Mouse (Mus musculus): ENCODE results near the gene Gdap2. TPM values are rescaled to one million over a fixed set of nuclear protein-coding genes. Genes with fewer than 3 reads are reported as not detected.

Gdap2 gene
- total RNA-seq (2021) = 10 to 100 TPM; 31.8 to 33.4 TPM
- long read RNA-seq, experiment 1, transcript Gdap2-201 (14 exons, 3,008 nt) = major isoform, 47 of 53 reads
- long read RNA-seq, experiment 1, partial matches to known transcripts = 1 of 53 reads
- long read RNA-seq, experiment 1, other reads (novel, unspliced or antisense) = 5 of 53 reads
- long read RNA-seq, experiment 2, transcript Gdap2-201 (14 exons, 3,008 nt) = major isoform, 39 of 42 reads
- long read RNA-seq, experiment 2, partial matches to known transcripts = 2 of 42 reads
- long read RNA-seq, experiment 2, other reads (novel, unspliced or antisense) = 1 of 42 reads

GRCm38 (mm10) chr3:100162315-100163105 lies at the start of gene Gdap2, which contains the start of gene Wdr3:
TSS of gene Gdap2 (plus strand) at chr3:100162381.
TSS of gene Wdr3 (minus strand) at chr3:100162407.
- DNase-seq (ENCODE audit: low spot score in 2 of 2) = peak; percentile 93 to 95
- intact Hi-C loops (cut with DNase I) = loop anchor here (10.0 kb wide), 1 partner anchor 1268 kb away; the partner anchor contains the start of gene Hao2

- no peak for DNase-seq (ENCODE audit: low spot score in 2 of 2)
Observed at GRCm38 (mm10) chr3:100118681-100119080, 43.5 kb upstream of the Gdap2 start.

GRCm38 (mm10) chr3:100121961-100122360 lies 40.2 kb upstream of the Gdap2 start:
- DNase-seq (ENCODE audit: low spot score in 2 of 2) = no peak
- intact Hi-C loops (cut with DNase I) = no loop called here

More at GRCm38 (mm10) chr3:100118681-100119080, 43.5 kb upstream of the Gdap2 start:
- intact Hi-C loops (cut with DNase I) = no loop called here

GRCm38 (mm10) chr3:100122445-100122844 lies 39.7 kb upstream of the Gdap2 start:
- DNase-seq (ENCODE audit: low spot score in 2 of 2) = no peak
- intact Hi-C loops (cut with DNase I) = no loop called here

GRCm38 (mm10) chr3:100160682-100161445 lies 1.3 kb upstream of the Gdap2 start:
- intact Hi-C loops (cut with DNase I) = loop anchor here (10.0 kb wide), 1 partner anchor 1266 kb away; the partner anchor contains the start of gene Hao2
- DNase-seq (ENCODE audit: low spot score in 2 of 2) = no peak

GRCm38 (mm10) chr3:100161665-100162314 lies 391 bp upstream of the Gdap2 start:
- intact Hi-C loops (cut with DNase I) = loop anchor here (10.0 kb wide), 1 partner anchor 1267 kb away; the partner anchor contains the start of gene Hao2
- no peak for DNase-seq (ENCODE audit: low spot score in 2 of 2)

- DNase-seq (ENCODE audit: low spot score in 2 of 2) = no peak
- intact Hi-C loops (cut with DNase I) = loop anchor here (10.0 kb wide), 1 partner anchor 1269 kb away; the partner anchor contains the start of gene Hao2
Observed at GRCm38 (mm10) chr3:100163556-100163955, 1.4 kb downstream of the Gdap2 start.

GRCm38 (mm10) chr3:100164991-100165390 lies 2.8 kb downstream of the Gdap2 start:
- no peak for DNase-seq (ENCODE audit: low spot score in 2 of 2)

GRCm38 (mm10) chr3:100176031-100176430 lies 13.8 kb downstream of the Gdap2 start:
- DNase-seq (ENCODE audit: low spot score in 2 of 2) = no peak
- intact Hi-C loops (cut with DNase I) = no loop called here

More at GRCm38 (mm10) chr3:100164991-100165390, 2.8 kb downstream of the Gdap2 start:
- intact Hi-C loops (cut with DNase I) = loop anchor here (10.0 kb wide), 1 partner anchor 1270 kb away; the partner anchor contains the start of gene Hao2

GRCm38 (mm10) chr3:100180471-100180870 lies 18.3 kb downstream of the Gdap2 start:
- intact Hi-C loops (cut with DNase I) = no loop called here
- no peak for DNase-seq (ENCODE audit: low spot score in 2 of 2)

- intact Hi-C loops (cut with DNase I) = no loop called here
- peak; percentile 87 to 89 for DNase-seq (ENCODE audit: low spot score in 2 of 2)
Observed at GRCm38 (mm10) chr3:100189444-100189843, 27.3 kb downstream of the Gdap2 start.

GRCm38 (mm10) chr3:100189861-100190260 lies 27.7 kb downstream of the Gdap2 start:
- intact Hi-C loops (cut with DNase I) = loop anchor here (5.0 kb wide), 1 partner anchor 367 kb away; no protein-coding TSS in a partner anchor
- no peak for DNase-seq (ENCODE audit: low spot score in 2 of 2)

- no peak for DNase-seq (ENCODE audit: low spot score in 2 of 2)
- intact Hi-C loops (cut with DNase I) = loop anchor here (5.0 kb wide), 1 partner anchor 363 kb away; no protein-coding TSS in a partner anchor
Observed at GRCm38 (mm10) chr3:100194210-100194609, 32.0 kb downstream of the Gdap2 start.

GRCm38 (mm10) chr3:100201554-100201953 lies 39.4 kb downstream of the Gdap2 start:
- intact Hi-C loops (cut with DNase I) = no loop called here
- no peak for DNase-seq (ENCODE audit: low spot score in 2 of 2)

- DNase-seq (ENCODE audit: low spot score in 2 of 2) = no peak
- intact Hi-C loops (cut with DNase I) = no loop called here
Observed at GRCm38 (mm10) chr3:100206973-100207372, 44.8 kb downstream of the Gdap2 start.

GRCm38 (mm10) chr3:100215469-100215868 lies 53.3 kb downstream of the Gdap2 start:
- intact Hi-C loops (cut with DNase I) = no loop called here
- DNase-seq (ENCODE audit: low spot score in 2 of 2) = no peak

GRCm38 (mm10) chr3:100225326-100225959 lies 63.3 kb downstream of the Gdap2 start:
- no peak for DNase-seq (ENCODE audit: low spot score in 2 of 2)
- intact Hi-C loops (cut with DNase I) = no loop called here

GRCm38 (mm10) chr3:100227509-100227908 lies 65.3 kb downstream of the Gdap2 start:
- no peak for DNase-seq (ENCODE audit: low spot score in 2 of 2)
- intact Hi-C loops (cut with DNase I) = no loop called here

Data from left cerebral cortex, postnatal 14 days (tissue).